Mouse (Mus musculus): ENCODE measurements around the gene Capn8. TPM values are rescaled to one million over a fixed set of nuclear protein-coding genes. Genes with fewer than 3 reads are reported as not detected.

Capn8 gene
- polyA plus RNA-seq (2021; fragmentation: Nextera tagmentation) = not detected in 2 replicates
- long read RNA-seq, experiment 1 = 0 reads
- long read RNA-seq, experiment 2 = 0 reads

GRCm38 (mm10) chr1:182564408-182565120 lies at the start of gene Capn8:
Gene Capn8, plus strand, starts transcription at chr1:182565007.

GRCm38 (mm10) chr1:182516758-182517676 lies 47.8 kb upstream of the Capn8 start, which contains the start of gene Capn2:
Gene Capn2, minus strand, starts transcription at chr1:182517608.

Other genes starting within 250 kb of the Capn8 start
- 4.9 and 9.3 TPM in 2 replicates for gene Fbxo28, start 223.4 kb upstream of the Capn8 start, polyA plus RNA-seq (2021; fragmentation: Nextera tagmentation)
- gene Trp53bp2, start 155.8 kb upstream of the Capn8 start, polyA plus RNA-seq (2021; fragmentation: Nextera tagmentation) = 9.6 and 12.1 TPM in 2 replicates
- 25.1 and 35.4 TPM in 2 replicates for gene Capn2, start 47.4 kb upstream of the Capn8 start, polyA plus RNA-seq (2021; fragmentation: Nextera tagmentation)
- not detected in 2 replicates for gene Ccdc185, start 184.2 kb downstream of the Capn8 start, polyA plus RNA-seq (2021; fragmentation: Nextera tagmentation)
- 76.7 and 83.7 TPM in 2 replicates for gene Susd4, start 198.9 kb downstream of the Capn8 start, polyA plus RNA-seq (2021; fragmentation: Nextera tagmentation)